Mouse (Mus musculus) brain, embryonic 18.5 days (tissue): ENCODE results near the gene Smim13.

Experiments
- DNase-seq: peaks from one replicate; pipeline ENCODE4 v3.0.0-alpha.2; 2012; ENCODE audit warnings: low read depth, low spot score

Gene Smim13

DNA sequence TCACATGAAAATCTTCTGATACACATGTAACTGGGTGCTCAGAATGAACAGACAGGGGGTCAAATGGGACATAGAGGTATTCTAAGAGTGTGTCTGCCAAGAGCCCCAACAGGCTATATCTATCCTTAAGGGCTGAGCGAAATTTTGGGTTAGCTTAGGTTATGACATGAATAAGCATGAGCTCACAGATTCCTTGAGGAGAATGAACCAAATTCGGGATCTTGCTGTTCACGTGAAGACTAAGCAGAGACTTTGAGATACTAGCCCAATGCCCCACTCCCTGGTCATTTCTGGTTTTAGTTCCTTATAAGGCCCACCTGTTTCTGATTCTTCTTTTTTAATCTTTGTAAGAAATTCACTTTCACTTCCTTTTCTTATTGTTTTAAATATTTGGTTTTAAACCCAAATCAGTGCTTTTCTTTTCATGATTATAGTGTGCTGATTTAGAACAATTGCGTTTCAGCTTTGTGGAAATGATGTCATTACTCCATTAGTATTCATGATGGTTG, 41.9 kb downstream of the Smim13 start:
- DNase-seq, result no peak

DNA sequence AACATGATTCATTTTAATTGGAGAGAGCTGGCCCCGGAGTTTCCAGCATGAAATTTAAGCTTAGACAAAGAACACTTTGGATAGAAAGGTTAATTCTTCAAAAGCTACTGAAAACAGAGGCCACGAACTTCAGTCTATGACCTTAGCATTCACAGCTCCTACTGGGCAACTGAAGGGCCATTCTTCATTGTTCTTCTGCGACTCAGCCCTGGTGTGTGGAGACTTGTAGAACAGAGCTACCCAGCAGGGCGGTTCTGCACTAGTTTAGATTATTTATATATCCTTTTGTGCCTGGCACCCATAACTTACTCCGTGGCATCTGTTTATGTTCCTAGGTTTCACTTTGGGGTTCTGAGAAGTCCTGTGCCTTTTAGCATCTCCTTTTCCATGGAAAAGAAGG, 44.0 kb downstream of the Smim13 start:
- no peak for DNase-seq

DNA sequence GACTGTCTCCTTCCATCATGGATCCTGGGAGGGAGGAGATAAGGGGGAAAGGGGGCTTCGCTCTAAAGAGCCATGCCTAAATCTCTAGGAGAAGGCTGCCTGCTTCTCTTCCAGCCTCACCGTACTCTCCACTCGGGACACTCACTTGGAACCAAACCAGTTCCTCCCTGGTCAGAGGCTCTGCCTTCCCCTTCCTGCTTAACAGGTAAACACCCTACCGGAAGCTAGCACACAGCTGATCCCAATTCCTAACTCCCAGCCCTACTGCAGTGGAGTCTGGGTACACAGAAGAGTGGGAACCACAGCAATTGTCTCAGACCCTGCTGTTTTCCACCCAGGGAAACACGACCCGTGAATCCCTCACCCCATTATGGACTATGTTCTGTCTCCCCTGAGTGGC, 46.2 kb downstream of the Smim13 start:
- no peak for DNase-seq

DNA sequence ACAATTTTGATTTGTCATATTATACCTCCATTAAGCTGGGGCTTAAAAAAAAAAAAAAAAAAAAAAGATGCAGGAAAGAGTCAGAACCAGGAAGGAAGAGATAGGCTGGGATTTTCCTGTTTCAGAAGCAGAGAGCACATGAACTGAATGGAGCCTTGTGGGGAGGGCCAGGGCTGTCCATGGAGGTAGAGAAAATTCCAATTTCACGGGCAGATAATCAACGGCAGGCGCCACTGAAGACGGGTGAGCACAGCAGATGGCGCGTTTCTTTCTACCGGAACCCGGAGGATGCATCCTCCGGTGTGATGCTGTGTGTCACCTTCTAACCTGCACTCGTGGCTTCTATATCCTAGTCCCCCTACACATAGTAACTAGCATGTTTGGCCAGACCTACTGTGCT, 46.8 kb downstream of the Smim13 start:
- no peak for DNase-seq

DNA sequence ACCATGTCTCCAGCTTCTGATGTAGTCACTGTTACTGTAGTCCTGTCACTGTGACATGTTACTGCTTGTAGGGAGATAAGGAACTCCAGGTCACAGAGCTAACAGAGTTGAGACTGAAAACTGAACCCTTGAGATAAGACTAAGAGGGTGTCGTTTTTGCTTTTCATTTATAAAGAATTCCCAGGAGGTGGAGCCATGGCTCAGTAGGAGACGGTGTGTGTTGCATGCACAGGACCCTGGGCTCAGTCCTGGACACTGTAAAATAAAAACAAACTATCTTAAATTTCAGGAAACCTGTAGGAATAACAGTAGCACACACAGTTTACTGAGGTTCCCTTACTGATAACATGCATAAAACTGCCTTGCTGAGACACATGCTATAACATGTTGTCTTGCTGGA, 48.9 kb downstream of the Smim13 start:
- DNase-seq, result no peak

DNA sequence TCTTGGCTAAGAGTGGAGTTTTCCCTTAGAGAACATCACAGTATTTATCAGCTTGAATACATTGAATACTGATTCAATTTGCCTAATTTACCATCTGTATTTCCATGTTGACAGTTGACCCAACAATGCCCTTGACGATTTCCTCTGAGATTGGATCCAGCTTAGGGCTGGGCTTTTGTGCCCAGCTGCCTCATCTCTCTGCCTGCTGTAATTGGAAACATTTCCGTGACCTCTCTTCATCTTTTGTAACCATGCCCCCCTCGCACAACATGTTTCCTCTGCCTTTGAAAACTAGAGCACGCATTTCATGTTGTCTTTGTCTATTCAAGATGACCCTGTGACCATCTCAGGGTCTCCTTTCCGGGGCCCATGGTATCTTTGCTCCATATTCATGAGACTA, 49.4 kb downstream of the Smim13 start:
- DNase-seq, result no peak

DNA sequence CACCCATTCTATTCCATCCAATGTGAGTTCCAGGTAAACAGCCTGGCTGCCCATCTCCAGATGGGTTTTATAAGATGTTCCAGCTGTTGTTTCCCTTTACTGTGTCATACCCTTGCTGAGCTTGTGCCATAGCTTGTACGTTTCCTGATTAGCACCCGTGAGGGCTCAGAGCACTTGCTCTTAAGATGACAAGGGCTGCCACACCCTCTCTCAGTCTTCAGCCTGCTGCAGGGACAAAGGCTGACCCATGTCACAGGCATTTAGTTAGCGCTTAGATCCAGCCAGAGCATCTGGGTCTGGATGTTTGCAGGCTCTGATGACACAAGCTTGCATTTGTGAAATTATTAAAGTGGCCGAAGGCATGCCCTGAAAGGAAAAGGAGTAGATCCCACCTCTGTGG, 50.4 kb downstream of the Smim13 start:
- DNase-seq, result no peak

DNA sequence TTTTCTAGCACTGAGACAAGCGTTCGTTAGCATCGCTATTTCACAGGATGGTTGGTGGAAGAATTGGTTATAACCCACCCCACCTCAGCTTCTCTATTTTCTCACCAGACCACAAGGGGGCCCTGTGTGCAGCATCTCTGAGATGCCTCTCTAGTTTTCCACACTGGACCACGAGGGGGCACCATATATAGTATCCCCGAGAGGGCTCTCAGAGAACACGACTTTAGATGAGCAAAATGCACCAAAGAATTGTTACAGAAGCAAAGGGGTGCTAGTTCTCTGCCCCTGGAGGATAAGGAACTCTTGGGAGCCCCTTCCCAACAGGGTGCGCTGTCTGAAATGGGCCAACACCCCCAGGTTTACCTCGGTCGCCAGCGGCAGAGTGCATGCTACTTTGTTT, 53.1 kb downstream of the Smim13 start:
- DNase-seq, result no peak

DNA sequence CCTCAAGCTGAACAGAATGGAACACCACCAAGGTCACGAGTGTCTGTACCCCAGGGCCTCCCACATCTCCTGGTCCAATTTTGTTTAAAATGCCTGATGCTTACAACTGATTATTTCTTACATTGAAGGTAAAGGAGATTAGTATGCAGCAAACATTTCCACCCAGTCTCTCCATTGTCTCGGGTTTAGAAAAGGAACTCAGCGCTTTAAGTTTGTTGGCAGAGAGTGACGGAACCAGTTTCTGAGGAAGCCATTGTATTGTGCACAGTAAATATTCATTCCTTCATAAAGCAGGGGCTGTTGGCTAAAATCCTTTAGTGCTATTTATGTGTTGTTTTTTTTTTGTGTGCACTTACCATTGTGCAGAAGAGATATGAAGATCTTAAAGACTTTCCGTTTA, 71.1 kb downstream of the Smim13 start:
- no peak for DNase-seq

DNA sequence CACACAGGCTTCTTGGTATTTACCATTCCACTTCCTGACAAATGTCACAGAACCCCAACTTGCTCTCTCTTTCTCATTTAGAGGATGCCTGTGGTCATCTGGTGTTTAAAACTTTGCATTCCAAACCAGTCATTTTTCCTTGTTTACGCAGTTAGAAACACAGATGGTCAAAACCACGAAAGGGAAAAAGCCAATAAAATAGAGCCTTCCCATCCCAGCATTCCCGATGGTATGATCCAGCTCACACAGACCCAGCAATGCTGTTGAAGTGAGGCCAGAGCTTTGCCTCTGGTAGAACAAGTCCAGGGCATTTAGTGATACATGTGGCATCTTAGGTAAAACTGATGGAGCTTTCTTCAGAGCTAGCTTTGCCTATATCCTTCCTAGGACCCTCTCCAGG, 71.8 kb downstream of the Smim13 start:
- no peak for DNase-seq

DNA sequence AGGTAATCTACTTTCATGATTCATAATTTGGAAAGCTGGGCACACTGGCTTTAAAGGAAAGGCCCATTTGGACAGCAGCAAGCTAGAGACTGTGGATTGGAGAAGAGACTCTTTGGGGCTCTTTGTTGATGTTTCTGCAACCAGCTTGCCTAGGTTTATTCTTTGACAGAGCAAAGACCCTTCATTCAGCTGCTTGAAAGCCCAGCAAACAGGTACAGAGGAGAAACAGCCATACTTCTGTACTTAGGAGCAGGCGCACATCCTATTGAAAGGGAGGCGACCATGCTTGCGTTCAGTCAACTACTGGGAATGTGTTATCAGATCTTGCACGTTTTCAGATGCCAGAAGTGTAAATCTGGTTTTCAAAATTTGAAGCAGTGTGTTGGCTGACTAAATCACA, 75.0 kb downstream of the Smim13 start:
- no peak for DNase-seq

DNA sequence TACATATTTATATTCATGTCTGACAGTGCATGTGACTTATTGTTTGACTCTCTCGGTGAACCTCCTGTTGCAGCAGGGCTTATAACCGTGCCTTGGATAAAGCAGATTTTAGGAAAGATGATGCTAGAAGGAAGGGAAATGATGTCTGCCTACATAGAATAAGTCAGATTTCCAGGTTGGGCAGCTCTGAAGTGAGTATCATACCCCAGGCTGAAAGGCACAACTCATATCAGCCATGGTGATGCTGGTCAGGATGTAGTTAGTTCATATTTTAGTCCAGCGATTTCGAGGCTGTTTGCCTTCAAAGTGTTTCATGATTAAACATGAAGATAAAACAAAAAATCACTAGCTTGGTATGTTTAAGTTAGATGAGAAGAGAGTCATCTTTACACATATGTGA, 75.7 kb downstream of the Smim13 start:
- DNase-seq, result no peak

DNA sequence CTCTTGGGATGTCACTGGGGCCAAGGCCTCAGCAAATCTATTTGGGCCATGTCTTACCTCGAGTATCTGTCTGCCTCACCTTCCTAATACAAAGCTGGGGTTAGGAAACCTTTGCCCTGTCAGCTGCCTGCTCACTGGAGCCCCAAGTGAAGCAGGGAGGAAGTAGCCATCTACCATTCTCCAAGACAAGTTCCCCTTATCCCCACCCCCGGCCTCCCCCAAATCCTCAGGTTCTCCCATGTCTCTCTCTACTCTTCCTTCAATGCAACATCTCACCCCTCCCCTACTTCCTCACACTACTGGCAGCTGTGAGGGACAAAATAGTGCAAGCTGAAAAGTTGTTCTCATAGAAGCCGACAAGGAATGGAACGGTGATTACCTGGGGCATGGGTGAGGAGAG, 76.5 kb downstream of the Smim13 start:
- no peak for DNase-seq
